Mouse (Mus musculus) lung, postnatal 0 days (tissue): ENCODE results near the gene Mroh2a.

Source experiments
- CTCF ChIP-seq: IDR thresholded peaks from 2 replicates; pipeline ENCODE4 v1.5.1; 2016; ENCODE audit warnings: antibody characterized with exemption, mild to moderate bottlenecking
- EP300 ChIP-seq: IDR thresholded peaks from 2 replicates; pipeline ENCODE4 v1.6.1; 2016; ENCODE audit warnings: antibody characterized with exemption, mild to moderate bottlenecking, control low read depth

GRCm38 (mm10) chr1:88230421-88230820 lies 3.6 kb downstream of the Mroh2a start:
- TF ChIP-seq CTCF (no peak), EP300 (no peak)
